Comparison of ENCODE assay signal across 18 mouse cellular contexts in the genomic region with DNA sequence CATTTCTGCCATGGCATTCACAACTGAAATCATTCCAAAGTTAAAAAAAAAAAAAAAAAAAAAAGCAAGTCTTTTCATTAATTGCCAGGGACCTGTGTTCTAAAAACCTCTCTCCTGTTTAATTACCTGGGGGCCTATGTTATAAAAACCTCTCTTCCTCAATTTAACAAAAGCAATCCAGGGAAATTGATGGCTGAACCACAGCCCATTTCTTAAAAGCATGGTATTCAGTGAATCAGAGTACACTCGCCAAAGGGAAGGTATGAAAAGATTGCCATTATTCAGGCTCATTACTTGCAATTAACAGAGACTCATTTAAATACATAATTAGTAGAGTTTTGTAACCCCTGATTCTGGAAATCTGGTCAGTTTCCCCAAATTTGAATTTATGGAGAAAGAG.
"Had no signal": no experiment of that assay in that cellular context is flagged by ENCODE, and none has a peak within 500 bp of the region (broad histone marks: within the 10 kb centered on the region; RNA-seq: fewer than 3 reads in every experiment).

No protein-coding gene starts in this region.

- H3K27ac ChIP-seq: midbrain, embryonic 10.5 days; midbrain, embryonic 12.5 days; neural tube, embryonic 13.5 days; neural tube, embryonic 15.5 days had no signal

- DNase-seq: lung, embryonic 14.5 days; lung, postnatal 10 days; lung, postnatal 4 days; midbrain, embryonic 14.5 days; retina, postnatal 1 day; right cerebral cortex, adult 18-20 months; right cerebral cortex, postnatal 25 days; right cerebral cortex, postnatal 4 days; spleen, adult 18-20 months; thymus, adult 18-20 months; thymus, postnatal 14 days; thymus, postnatal 36 days had no signal

- H3K4me3 ChIP-seq: midbrain, embryonic 10.5 days; midbrain, embryonic 12.5 days; myocyte; neural tube, embryonic 13.5 days; neural tube, embryonic 15.5 days had no signal

- H3K4me2 ChIP-seq: lung, embryonic 14.5 days; midbrain, embryonic 12.5 days; neural tube, embryonic 13.5 days; neural tube, embryonic 15.5 days had no signal

- H3K36me3 ChIP-seq: midbrain, embryonic 10.5 days; midbrain, embryonic 12.5 days; neural tube, embryonic 13.5 days; neural tube, embryonic 15.5 days had no signal

- H3K9ac ChIP-seq: lung, embryonic 14.5 days; midbrain, embryonic 12.5 days; neural tube, embryonic 13.5 days; neural tube, embryonic 15.5 days had no signal

- H3K9me3 ChIP-seq: midbrain, embryonic 10.5 days; midbrain, embryonic 12.5 days; neural tube, embryonic 13.5 days; neural tube, embryonic 15.5 days had no signal

- H3K27me3 ChIP-seq: midbrain, embryonic 12.5 days; neural tube, embryonic 13.5 days; neural tube, embryonic 15.5 days had no signal

- ATAC-seq: midbrain, embryonic 16.5 days had no signal
